Mouse (Mus musculus): Measurements from ENCODE around the gene Chka.

Chka gene

DNA sequence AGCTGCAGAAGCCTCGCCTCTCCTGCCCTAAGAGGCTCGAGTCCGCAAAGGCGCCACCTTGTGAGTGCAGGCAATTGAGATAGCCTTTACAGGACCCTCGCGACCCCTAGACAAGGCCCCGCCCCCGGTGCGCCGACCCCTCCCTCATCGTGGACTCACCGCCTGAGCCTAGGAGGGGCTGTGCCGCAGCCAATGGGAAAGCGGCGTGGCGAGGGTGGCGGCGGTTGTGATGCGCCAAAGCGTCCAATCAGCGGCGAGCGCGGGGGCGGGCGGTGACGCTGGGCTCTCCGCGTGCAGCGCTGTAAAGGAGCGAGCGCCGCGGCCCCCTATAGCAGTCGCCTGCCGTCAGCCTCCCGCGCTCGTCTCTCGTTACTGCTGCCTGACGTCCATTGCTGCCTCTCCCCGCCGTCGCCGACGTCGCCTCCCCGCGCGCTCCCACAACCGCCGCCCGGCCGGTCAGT is at the start of gene Chka:
Gene Chka, plus strand, starts transcription at position 272 of the 461 bp plus-strand sequence.
- DNase-seq (ENCODE audit: low spot score), result peak; percentile 90

DNA sequence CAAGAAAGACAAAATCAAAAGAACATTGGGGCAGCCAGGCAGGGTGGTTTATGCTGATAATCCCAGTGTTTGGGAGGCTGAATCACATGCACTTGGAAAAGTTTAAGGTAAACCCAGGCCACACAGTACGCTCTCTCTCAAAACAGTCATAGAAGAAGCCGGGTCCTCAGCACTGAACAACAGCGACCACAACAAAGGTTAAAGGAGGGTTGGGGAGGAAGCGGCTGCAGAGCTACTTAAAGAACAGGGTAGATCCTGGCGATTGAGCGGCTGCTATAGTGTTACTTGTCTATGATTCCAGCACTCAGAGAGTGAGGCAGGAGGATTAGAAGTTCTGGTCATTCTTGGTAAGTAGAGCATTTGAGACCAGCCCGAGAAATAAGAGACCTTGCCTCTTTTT is 46.0 kb upstream of the Chka start:
- no peak for DNase-seq (ENCODE audit: low spot score)

DNA sequence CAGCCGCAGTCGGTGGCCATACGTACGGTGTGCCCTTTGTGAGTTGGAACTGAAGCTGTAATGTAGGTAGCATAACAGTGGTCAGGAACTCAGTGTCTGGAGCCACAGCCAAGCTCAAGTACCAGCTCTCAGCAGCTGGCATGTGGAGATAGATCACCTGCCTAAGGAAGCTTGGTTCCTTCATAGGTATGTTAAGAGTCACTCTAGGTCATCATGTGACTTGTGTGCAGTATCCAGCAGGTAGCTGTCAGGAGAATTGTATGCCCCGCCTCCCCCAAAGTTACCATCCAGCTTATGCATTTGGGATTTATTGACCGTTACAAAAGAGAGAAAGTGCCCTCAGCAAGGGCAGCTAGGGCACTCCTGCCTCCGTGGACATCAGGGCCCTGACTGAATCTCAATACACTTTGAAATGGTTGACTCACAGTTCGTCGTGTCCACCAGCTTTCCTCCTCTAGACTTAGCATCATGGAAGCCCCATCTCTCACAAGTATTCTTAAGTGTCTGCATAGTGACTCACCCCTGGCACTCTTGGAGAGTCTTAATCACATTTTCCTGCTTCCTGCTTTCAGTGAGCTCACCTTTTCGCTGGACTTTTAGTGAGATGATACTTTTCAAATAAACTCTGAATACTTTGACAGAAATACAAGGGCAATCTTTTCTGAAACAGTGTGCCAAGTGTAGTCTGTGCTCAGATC is 40.9 kb upstream of the Chka start:
- DNase-seq (ENCODE audit: low spot score), result no peak

DNA sequence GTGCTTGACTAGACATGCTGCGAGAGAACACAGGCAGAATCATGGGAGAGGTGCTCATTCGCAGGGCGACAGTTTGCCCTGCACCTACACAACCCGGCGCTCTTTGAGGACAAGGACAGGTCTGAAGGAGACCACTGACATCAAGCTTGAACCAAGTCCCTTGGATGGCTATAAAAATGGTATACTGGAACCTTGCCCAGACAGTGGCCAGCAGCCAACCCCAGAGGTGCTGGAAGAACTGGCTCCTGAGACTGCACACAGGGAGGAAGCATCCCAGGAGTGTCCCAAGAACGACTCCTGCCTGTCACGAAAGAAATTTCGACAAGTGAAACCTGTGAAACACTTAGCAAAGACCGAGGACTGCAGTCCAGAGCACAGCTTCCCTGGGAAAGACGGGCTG is 37.1 kb upstream of the Chka start:
- DNase-seq (ENCODE audit: low spot score), result no peak

DNA sequence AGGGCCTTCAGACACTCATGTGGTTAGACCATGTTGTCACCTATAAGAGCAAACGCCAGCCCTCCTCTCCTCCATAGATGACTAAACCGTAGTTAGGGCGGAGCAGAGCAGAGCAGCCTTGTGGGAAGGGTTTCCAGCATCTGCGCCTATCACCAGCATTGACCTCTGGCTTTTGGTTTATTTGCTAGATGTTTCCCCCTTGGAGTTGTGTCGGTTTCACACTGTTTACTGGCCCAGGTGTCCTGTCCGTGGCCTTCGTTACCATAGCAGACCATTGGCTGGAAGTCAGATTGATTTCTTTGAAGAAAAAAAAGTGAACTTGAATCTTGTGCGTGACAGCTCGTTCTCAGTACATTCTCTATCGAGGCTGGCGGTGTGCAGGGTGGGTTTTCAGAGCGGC is 35.7 kb upstream of the Chka start:
- no peak for DNase-seq (ENCODE audit: low spot score)

DNA sequence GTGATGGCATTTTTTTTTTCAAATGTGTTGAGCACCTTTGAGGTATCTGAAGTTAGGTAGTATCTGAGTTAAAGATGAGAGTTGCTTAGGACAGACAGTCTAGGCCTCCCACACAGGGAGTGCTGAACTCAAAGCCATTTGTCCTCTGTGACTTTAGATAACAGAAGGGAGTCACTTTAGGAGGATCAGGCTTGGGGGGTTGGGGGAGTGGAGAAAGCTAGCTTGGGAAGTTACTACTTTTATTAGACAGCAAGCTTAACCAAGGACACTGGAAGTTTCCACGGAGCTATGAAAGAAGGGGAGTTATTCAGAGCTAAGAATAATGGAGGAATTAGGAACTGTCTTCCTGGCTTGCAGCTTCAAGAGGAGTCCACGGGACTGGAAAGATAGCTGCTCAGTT is 32.5 kb upstream of the Chka start:
- DNase-seq (ENCODE audit: low spot score), result no peak

DNA sequence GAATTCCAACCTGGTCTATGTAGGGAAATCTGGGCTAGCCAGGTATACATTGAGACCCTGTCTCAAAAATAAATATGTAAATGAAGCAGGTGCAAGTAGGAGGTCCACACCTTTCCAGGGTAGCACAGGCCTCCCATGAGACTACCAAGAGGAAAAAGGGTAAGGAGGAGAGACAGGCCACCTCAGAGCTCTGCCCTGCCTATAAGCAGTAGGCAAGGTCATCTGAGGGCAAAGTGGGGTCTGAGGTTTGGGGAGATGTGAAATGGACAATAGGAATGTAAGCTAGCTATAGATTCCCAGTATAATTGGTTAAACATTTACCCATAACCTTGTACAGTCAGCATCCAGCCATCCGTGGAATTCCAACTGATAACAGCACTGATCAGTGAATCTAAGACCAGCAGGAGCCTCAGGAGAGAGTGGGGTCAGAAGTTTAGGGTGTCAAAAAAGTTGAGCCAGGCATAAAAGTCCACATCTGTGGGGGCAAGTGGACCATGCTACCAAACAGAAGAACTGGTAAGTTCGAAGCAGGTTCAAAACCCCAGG is 31.6 kb upstream of the Chka start:
- no peak for DNase-seq (ENCODE audit: low spot score)

DNA sequence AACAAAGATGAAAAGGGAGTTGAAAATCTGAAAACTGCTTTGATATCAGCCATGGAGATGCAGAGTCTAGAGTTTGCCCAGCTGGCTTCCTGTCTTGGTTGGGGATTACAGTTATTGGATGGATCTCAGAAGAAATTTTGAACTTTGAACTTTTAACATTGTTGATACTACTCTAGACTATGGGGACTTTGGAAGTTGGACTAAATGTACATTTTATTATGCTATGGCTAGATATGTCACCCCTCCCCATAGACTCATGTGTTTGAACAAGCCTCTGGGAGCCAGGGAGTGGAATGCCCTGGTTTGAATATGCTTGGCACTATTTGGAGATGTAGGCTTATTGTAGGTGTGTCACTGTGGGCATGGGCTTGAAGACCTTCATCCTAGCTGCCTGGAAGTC is 26.5 kb upstream of the Chka start:
- DNase-seq (ENCODE audit: low spot score), result no peak

DNA sequence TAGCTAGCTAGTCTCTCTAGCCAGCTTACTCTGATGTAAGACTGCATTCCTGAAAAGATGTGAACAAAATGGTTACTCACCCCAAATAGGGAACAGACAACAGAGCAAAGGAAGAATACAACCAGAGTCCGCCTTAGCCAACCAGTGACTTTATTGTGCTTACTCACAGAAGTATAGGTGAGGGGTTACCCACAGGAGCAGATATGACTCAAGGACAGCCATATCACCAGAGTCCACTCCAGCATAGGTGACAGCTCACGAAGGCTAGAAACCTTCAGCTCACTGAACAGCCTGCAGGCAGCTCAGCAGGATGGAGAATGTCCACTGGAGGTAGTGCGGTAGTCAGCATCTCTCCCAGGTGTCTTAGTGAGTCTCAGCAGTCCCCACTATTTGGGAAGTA is 21.7 kb upstream of the Chka start:
- DNase-seq (ENCODE audit: low spot score), result no peak

DNA sequence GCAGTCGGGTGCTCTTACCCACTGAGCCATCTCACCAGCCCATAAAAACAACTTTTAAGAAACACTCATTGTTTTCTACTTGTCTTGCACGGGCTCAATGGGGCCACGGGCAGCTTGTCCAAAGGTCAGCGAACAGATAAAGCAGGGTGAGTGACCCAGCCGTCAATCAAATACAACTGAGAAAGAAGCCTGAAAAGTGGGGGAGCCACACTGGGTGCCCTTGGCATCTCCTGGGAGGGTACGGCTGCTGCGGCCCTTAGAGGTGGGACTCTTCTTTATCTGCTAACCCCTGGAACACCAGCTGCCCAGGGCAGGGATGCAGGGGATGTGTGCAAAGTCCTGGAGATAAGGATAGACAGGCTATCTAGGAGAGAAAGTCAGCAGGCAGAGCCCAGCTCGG is 19.9 kb upstream of the Chka start:
- no peak for DNase-seq (ENCODE audit: low spot score)

DNA sequence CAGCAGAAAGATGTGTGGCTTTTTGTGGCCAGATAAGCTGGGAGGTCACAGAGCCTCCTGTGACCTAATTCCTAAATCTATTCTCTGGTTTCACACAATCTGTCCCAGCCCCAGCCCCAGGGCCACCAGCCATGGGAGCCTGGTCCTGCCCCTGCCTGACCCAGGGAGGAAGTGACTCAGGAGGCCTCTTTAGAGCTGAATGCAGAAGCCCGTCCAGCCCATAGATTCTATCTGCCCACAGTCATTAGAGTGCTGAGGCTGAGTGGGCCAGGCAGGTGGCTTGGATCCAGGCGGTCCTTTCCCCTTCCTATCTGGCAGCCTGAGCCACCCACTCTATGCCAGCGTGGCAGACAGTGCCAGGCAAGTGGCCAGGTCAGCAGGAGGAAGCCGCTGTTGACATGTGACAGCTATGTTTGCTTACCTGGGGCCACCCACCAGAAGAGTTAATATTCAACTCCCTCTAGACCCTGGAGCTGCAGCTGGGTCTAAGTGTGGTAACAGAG is 18.7 kb upstream of the Chka start:
- no peak for DNase-seq (ENCODE audit: low spot score)

DNA sequence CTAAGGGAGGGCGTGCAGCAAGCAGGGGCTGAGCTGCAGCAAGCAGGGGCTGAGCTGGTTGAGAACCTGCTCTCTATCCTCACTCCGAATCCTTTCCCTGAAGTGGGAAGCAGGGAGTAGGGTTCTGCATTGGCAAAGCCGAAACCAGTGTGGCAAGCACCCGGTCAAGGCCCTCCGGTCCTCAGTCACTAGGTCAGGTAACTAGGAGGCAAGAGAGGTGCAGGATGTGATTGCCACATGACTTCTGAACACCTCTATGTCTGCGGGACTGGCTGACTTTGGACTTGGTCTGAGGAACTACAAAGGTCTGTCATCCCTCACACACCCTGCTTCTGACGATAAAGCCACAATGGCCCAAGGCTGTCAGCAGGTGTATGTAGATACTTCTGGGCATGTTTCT is 17.3 kb upstream of the Chka start:
- DNase-seq (ENCODE audit: low spot score), result no peak

DNA sequence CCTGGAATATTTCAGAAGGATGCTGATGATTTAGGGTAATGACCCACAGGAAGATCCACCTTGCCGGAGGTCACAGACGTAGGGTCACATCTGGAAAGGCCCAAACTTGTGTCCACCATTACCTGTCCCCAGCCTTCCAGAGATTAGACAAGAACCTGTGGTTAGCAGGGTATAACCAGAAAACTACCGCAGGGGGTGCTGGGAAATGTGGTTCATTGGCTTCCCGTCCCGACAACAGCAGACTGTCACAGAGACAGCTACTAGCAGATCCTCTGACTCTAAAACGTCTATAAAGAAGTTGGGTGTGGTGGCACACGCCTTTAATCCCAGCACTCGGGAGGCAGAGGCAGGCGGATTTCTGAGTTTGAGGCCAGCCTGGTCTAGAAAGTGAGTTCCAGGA is 14.8 kb upstream of the Chka start:
- no peak for DNase-seq (ENCODE audit: low spot score)

DNA sequence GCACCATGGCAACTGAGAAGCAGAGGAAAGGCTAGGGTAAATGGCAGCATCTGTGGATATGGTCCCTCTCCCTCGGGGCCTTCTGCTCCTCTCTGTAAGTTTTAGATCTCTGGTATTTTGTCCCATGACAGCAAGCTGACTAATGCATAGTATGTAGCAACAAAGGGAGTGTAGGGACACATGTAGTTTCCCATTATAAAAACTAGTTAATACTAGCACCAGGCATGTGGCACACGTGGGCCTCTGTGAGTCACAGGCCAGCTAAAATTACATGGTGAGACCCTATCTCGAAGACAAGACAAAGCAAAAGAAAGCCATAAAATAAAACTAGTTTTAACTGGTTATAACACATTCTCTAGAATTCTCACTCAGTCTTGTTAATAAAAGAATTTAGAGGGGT is 12.6 kb upstream of the Chka start:
- no peak for DNase-seq (ENCODE audit: low spot score)

DNA sequence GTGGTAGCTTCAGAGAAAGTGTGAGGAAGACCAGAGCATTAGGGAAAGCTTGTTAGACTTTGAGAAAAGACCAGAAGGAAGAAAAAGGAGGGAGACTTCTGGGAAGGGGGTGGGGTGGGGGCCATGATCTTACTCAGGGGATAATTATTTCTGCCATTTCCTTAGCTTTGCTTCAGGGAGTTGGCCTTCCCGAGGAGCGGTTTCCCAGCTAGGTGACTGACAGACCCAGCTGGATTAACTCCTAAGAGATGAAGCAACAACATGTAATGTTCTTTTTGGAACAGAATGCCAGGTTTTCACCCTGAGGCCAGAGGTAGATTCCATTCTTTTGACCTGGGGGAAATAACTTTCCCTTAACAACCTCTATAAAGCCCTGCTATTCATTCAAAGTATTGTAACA is 11.9 kb upstream of the Chka start:
- DNase-seq (ENCODE audit: low spot score), result no peak

DNA sequence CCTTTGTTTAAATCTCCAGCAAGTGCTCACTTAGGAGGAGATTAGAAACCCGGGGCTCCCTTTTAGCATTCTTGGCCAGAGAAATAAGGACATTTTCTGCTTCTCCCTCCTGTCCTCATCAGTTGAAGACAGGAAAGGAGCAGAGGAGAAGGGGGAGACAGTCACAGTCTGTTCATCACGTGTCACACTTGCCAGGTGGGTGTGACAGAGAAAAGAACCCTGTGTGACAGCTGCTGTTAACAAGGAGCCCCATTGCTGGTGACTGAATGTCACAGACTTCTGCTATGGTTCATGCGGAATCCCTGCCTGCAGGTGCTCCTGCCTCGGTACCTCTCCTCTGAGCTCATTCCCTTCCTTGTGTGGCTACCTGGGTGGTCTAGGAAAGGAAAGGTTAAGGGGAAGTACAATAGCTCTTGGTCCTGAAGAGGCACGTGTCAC is 11.3 kb upstream of the Chka start:
- DNase-seq (ENCODE audit: low spot score), result no peak

DNA sequence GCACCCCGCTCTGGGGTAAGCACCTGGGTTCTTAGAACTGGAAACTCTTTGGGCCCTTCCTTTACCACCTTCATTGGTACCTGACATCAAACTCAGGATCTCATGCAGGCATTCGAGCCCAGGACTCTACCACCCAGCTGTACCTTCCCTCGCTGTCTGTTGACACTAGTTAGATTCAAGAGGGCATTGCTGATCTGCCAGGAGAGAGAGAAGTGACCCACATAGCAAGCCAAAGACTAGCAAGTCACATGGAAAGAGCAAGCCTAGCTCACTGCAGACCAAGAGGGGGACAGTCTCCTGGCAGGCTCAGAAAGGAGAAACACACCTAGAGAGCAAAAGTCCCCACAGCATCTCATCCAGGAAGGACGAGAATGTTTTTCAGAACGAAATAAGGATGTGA is 10.9 kb upstream of the Chka start:
- DNase-seq (ENCODE audit: low spot score), result no peak

DNA sequence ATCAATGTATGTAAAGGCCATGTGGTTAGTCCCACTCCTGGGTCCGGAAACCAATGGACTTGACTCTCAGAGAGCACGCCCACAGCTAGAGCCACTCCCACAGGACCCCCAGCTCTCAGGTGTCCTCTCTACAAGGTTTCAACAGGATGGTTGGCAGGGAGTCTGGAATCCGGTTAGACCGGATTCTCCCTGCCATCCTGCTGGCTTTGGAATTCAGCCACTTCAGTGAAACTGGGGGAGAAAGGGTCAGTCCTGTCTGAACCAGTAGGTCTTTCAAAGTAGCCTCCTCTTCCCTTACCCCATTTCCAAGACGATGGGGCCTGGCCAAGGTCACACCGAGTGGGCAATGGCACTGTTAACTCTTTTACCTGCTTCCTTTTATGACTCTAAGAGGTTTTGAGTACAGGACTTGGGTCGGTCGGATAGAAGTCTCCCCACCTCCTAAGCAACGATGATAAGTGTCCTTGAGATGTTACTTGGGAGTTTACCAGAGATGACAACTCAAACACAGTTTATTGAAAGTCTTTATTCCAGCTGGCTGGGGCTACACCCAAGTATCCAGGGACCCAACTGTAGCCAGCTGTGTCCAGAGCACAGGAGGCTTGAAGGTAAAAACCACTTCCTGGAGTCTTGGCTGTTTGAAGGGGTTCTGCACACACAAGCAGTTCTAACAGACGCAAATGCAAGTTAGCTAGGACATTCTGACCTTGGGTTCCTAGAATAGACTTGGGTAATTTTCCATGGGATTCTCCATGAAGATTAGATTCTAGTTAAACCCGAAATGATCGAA is 9.0 kb upstream of the Chka start:
- DNase-seq (ENCODE audit: low spot score), result no peak

DNA sequence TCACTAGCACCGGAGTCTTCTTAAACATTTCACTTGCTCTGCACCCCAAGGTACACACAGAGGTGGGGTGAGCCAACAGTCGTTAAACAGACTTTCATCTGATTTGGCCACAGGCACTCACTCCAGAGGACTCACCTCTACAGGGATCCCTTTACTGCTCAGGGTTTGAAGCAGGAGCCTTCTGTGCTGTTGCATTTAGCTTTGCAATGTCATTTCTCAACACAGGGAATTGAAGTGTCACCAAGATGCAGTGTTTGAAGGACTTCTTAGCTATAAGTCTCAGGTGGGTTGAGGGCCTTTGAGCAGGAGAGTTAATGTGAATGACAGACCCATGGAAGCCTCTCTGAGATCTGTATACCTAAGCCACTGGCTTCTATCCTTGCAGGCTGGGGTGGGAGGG is 7.9 kb upstream of the Chka start:
- DNase-seq (ENCODE audit: low spot score), result no peak

DNA sequence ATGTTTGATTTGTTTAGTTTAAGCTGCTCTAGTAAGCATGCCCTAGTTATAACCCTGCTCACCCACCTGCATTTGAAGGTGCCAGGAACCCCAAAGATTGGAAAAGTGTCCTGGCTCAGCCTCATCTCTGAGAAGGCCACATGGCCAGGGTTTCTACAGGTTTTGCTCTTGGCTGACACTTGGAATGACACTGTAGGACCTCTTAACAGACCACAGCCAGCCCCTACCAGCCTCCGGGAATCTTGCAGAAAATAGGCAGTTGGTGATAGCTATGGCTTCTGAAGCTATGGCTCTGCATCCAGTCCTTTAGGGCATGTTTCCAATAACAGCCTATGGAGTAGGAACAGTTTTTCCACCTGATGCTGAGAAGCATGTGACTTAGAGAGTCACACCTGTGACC is 6.7 kb upstream of the Chka start:
- no peak for DNase-seq (ENCODE audit: low spot score)

DNA sequence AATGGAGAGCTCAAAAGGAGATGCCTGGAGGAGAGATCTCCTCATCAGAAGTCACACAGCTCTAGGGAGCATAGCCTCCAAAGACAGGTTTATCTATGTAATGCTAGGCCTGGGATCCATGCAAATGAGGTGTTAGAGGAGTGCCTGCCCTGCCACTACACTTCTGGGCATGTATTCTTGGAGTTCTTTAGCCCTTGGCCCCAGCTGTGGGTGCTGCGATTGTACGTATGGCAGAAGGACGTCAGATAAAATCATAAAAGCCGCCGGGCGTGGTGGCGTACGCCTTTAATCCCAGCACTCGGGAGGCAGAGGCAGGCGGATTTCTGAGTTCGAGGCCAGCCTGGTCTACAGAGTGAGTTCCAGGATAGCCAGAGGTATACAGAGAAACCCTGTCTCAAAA is 6.2 kb upstream of the Chka start:
- DNase-seq (ENCODE audit: low spot score), result no peak

DNA sequence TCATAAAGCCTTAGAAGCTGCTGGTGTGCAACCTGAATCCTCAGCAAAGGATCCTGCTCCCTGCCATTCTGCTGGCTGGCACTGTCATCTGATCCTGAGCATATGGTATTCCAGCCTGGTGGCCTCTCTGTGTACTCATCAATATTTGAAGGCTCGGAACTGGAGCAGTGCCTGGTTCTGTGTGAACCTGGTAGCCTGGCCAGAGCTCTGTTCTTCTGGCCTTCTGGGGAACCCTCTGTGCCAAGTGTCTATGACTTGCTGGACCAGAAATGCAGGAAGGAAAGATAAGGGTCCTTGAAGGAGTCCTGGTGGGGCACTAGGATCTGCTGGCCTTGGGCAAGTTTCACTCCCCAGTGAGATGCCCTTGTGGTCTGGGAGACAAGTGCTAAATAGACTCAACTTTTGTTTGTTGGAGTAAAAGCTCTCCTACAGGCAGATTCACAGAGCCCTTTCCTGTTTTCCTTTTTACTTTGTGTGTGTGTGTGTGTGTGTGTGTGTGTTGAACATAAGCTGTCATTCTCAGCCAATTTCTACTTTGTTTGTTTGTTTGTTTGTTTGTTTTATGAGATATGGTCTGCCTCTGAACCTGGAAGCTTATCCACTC is 5.7 kb upstream of the Chka start:
- DNase-seq (ENCODE audit: low spot score), result no peak
